Mouse (Mus musculus): ENCODE measurements around the gene Ccdc134.

Ccdc134 gene

GRCm38 (mm10) chr15:82147611-82148111 lies 19.9 kb downstream of the Ccdc134 start:
- DNase-seq (ENCODE audit: low read depth, low spot score): peak; percentile 73

DNA sequence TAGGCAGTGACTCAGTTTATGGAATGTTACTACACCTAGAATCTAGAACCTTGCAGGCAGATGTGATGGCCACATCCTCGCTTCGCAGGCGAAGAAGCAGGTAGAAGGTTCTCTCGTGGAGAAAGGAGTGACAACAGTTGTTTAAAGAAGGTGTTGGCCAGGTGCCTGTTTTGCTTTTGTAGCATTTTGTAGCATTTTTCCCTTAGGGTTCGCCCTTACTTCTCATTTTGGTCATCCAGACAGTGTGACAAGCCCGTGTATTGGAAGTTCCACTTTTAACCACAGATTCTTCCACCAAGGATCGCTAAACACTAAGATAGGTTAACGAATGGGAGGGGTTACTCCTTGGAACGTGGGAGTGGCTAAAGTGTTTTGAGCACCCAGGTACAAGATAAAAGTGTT lies 20.8 kb downstream of the Ccdc134 start:
- no peak for DNase-seq (ENCODE audit: low read depth, low spot score)

- DNase-seq (ENCODE audit: low read depth, low spot score): no peak
Observed at GRCm38 (mm10) chr15:82150042-82150441, 22.3 kb downstream of the Ccdc134 start.

DNA sequence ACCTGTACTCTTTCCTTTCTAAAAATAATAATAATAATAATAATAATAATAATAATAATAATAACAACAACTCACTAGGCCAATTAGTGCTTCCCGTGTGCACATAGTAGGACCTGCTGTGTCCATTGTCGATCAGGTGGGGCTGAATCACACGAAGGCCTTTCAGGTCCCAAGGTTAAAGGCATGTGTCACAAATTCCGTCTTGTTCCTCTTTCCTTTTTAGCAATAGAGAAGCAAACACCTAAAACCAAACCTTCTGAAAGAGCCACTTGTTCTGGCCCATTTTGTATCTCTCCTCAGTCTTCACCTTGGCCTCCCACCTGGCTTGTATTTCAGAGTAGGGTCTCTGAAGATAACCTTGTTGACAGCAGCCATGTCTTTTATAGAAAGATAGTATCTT lies 23.5 kb downstream of the Ccdc134 start:
- no peak for DNase-seq (ENCODE audit: low read depth, low spot score)

GRCm38 (mm10) chr15:82152022-82152421 lies 24.3 kb downstream of the Ccdc134 start:
- no peak for DNase-seq (ENCODE audit: low read depth, low spot score)

DNA sequence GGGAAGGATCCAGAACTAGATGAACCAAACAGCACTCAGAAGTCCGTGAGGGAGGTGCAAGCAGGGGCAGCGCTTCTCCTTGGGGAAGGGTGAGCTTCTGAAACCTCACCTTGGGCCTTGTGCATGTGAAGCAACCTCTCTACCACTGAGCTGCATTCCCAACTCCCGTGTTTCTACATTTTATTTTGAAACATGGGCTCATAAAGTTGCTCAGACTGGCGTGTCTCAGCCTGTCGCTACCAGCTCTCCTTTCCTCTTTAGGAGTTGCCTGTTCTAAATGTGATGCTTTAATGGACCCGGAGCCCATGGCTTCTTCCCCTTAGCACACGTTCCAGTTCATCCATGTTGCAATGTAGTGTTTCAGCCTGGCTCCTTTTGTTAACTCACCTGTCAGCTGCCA lies 24.7 kb downstream of the Ccdc134 start:
- no peak for DNase-seq (ENCODE audit: low read depth, low spot score)

- DNase-seq (ENCODE audit: low read depth, low spot score): no peak
Observed at GRCm38 (mm10) chr15:82156298-82156697, 28.6 kb downstream of the Ccdc134 start.

GRCm38 (mm10) chr15:82156902-82157301 lies 29.2 kb downstream of the Ccdc134 start:
- no peak for DNase-seq (ENCODE audit: low read depth, low spot score)

DNA sequence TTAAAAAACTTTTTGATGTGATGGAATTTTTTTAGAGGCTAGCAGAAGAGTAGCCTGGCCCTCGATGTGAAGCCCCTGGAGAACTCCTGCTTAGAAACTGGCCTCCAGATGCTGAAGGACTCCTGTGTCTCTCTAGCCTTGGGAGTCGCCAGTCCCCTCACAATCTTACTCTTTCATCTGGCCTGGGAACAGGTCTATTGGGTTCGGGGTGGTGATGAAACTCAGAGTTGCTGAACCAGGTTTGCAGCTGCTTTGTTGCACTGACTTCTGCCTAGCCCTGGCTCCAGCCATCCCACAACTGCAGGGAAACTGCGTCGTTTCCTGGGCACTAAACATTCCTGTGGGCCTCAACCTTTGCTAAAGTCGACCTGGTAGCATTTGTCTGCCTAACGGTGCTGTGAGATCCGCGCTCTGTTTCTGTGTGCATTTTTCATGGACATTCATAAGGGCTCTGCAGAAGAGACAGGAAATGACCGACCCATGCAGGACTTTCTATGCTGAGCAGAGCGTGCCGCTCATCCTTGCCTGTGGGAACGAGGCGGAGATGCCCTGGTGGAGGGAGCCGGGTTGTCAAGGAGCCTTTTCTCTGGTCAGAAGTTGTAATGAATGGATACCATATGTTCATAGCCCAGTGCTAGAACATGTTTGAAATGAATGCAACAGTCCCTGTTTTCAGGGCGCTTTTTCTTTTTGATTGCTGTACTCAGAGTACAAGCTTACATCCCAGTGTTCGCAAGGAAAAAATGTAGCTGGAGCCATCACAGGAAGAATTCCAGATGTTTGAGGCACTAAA lies 30.7 kb downstream of the Ccdc134 start:
- DNase-seq (ENCODE audit: low read depth, low spot score): no peak

GRCm38 (mm10) chr15:82159471-82159870 lies 31.7 kb downstream of the Ccdc134 start:
- DNase-seq (ENCODE audit: low read depth, low spot score): no peak

GRCm38 (mm10) chr15:82160731-82161640 lies 33.3 kb downstream of the Ccdc134 start:
- no peak for DNase-seq (ENCODE audit: low read depth, low spot score)

- no peak for DNase-seq (ENCODE audit: low read depth, low spot score)
Observed at GRCm38 (mm10) chr15:82161965-82162600, 34.4 kb downstream of the Ccdc134 start.

DNA sequence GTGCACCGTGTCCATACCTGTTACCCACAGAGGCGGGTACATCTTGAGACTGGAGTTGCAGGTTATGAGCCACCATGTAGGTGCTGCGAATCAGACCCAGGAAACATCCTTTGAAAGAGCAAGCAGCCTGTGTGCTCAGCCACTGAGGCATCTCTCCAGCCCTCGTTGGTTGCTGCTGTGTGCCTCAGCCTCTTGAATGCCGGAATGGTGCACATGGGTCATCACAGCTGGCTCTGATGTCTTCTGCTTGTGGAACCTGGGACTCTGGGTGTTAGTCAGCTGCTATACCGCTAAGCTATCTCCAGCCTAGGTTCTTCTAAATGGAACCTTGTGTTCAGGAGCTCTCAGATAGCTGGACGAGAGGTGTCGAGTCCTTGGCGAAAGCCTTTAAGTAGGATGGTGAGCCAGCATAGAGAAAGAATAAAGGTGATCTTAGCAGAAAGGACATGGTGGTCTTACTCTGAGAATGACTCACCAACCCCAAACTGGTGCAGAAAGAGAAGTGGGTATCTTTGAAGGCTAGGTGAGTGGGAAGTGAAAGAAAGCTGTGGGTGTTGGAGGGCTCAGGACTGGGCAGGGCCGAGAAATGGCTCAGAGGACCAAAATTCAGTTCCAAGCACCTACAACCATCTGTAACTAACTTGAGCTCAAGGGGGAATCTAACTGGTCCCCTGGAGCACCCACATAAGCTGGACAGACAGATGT lies 35.8 kb downstream of the Ccdc134 start:
- no peak for DNase-seq (ENCODE audit: low read depth, low spot score)

DNA sequence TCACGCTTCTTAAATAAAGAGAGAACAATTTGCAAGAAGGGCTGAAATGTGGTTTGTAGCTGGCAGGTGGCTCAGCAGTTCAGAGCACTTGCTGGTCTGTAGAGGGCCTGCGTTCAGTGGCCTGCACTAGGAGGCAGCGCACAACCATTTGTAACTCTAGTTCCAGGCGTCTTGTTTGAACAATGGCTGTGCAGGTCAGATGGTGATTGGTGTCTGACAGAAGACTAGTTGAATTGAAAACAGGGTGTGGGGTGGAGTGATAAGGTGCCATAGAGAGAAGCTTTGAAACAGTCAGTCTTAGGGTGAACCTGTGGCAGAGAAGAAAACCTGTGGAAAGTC lies 36.3 kb downstream of the Ccdc134 start:
- no peak for DNase-seq (ENCODE audit: low read depth, low spot score)

GRCm38 (mm10) chr15:82164496-82164895 lies 36.8 kb downstream of the Ccdc134 start:
- DNase-seq (ENCODE audit: low read depth, low spot score): peak; percentile 41

DNA sequence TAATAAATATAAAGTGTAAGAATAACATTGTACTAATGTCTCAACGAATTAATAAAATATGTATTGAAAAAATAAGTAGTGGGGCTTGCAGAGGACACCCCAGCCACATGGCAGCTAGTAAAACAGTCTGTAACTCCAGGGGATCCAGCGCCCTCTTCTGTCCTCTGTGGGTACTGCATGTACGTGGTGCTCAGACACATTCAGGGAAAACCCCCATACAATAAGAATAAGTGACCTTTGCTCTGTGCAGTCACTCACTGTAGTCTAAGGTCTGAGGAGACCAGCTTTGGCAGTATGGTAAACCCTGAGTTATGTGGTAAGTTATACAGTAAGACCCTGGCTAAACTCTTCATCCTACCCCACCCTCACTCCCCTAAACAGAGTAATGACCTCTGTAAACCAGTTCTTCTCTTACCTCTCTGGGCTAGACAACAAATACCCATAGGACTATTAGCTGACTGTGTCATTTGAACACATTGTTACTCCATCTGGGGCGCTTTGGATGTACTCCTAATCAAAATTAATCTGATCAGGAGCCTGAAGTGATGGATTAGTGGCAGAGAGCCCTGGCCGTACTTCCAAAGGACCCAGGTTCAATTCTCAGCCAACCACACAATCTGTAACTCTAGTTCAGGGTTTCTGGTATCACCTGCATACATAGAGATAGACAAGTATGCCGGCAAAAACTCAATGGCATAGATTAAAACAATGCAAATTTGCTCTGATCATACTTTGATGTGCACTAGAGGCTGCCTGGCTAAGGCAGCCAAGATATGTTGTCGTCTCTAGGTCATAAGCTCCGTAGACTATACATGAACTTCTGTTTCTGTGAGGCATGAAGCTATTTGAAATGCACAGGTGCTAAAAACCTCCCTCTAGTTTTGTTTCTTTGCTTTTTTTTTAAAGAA lies 37.9 kb downstream of the Ccdc134 start:
- DNase-seq (ENCODE audit: low read depth, low spot score): peak; percentile 75

DNA sequence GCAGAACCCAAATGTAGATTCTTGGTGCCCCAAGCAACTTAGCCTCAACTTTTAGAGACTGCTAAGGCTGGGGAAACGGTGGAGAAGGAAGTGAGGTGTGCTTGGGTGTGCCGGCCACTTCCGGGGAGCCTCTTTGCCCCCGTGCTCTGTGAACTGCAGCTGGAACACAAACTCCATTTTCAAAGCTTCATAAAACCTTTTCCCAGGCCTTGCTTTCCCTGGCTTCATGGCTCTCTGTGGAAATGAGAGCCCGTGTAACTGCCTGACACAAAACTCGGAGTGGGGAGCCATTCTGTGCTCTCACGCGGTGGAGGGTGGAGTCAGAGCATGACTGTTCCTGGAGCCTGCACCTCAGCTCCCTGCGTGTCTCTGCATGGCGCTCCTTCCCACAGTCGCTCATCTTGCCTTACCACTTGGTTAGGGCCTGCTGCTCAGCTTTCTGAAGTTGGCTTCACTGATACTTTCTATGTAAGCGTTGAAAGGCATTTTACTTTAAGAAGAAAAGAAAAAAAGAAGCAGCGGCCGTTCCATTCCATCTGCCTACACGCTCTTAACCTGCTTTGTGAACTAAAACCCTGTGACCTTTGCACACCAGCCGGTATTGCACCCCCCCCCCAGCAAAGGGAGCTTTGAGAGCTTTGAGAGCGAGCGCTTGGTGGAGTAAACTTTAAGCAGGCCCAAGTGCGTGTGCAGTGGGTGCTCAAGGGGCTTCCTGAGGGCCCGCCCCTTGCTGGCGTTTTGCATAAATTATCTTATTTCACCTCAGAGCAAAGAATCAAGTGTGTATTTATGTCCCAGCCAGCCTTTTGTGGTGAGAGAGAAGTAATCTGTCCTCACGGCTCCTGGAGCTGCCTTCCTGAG lies 38.7 kb downstream of the Ccdc134 start:
- no peak for DNase-seq (ENCODE audit: low read depth, low spot score)

GRCm38 (mm10) chr15:82167201-82168168 lies 39.8 kb downstream of the Ccdc134 start:
- no peak for DNase-seq (ENCODE audit: low read depth, low spot score)
